Mouse (Mus musculus) testis, adult 2 months (tissue): ENCODE data around the gene Sccpdh.

Experiments used
- CTCF ChIP-seq: fragments of 200-500 bp; IDR thresholded peaks from 2 replicates; pipeline ENCODE4 v1.5.1; 2012; ENCODE audit warnings: low read depth, mild to moderate bottlenecking, inconsistent platforms, low read length, moderate library complexity; ENCODE audit not compliant: control insufficient read depth, insufficient read depth, insufficient replicate concordance
- POLR2A ChIP-seq: fragments of 200-500 bp; IDR thresholded peaks from 2 replicates; pipeline ENCODE4 v1.6.1; 2012; ENCODE audit warnings: low read depth, mild to moderate bottlenecking, inconsistent platforms, low read length, moderate library complexity; ENCODE audit not compliant: control insufficient read depth

- TF ChIP-seq CTCF (no peak), POLR2A (no peak)
Measured at GRCm38 (mm10) chr1:179622665-179623064, 45.3 kb upstream of the Sccpdh start.
